Mouse (Mus musculus) adrenal gland, postnatal 36 days (tissue): ENCODE data around the gene Dlgap5. TPM values are rescaled to one million over a fixed set of nuclear protein-coding genes. Genes with fewer than 3 reads are reported as not detected.

Experiments used
- DNase-seq, 2 experiments: peaks; one replicate each; pipeline ENCODE4 v3.0.0; 2021; ENCODE audit warnings: mixed read lengths in 1 of 2
- total RNA-seq, 2 experiments: library from RNA; stranded (reverse); gene quantifications; 2 replicates each; pipeline ENCODE4 v1.2.3; 2021

Dlgap5 gene
- total RNA-seq, 2 experiments from 2014 or later = 1.7 to 3.2 TPM

DNA sequence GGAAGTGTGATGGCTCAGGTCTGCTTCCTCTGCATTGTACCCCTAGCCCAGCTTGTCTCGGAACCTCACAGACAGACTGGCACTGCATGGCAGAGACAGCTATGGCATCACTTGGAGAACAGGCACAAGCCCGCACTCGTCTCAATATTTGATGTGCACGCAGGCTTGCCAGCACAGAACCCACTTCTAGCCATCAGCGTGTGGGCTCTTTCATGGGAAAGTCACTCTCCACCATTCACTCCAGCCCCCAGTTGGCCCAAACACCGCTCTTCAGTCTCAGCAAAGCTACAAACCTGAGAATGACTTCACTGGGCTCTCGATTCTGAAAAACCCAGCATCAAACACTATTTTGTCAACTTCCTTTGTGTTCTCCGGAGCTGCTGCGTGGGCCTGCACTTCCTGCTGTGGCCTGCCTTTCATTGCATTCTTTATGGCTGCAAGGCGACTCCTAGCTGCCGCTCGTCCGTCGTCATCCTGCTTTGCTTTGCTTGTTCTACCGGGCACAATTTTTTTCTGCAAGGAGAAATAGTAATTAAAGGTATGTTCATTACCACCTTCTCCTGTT, 22.7 kb downstream of the Dlgap5 start:
- no peak for DNase-seq

DNA sequence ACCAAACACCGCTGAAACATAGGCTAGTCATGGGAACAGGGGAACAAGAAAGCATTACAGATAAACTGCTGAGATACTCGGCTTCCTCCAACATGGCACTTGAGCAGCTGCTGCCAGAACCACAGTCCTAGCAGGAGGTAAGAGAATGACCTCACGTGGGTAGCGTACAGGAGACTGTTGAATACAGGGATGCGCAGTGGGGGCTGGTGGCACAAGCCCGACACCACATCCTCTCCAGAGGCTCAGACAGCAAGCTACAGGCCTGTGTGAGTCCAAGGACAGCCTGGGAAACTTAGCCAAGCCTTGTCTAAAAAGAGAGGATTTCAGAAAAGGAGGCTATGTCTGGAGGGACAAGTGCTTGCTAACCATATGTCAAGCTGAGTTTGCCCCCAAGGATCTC, 23.2 kb downstream of the Dlgap5 start:
- no peak for DNase-seq

GRCm38 (mm10) chr14:47393354-47394094, 24.7 kb downstream of the Dlgap5 start:
- DNase-seq = no peak

GRCm38 (mm10) chr14:47386125-47386524, 32.1 kb downstream of the Dlgap5 start:
- no peak for DNase-seq

GRCm38 (mm10) chr14:47384653-47385052, 33.6 kb downstream of the Dlgap5 start:
- DNase-seq = no peak

- DNase-seq = no peak
Measured at GRCm38 (mm10) chr14:47383911-47384310, 34.3 kb downstream of the Dlgap5 start.

DNA sequence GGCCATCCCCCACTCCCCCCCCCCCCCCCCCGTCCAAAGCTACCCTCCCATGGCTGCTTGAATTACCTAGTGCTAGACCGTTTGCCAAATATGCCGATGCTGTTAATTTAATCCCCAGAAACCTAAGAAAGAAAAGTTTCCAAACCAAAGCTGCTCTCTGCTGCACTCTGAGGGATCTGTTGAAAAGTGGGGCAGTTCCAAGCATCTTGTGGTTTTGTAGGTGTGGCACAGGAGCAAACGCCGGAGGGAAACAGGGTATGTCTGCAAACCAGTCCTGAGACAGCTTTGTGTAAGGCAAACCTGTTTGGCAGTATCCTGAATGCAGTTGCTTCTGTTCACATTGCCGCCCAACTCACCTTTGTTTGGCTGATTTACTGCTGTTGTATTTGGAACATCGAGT, 39.9 kb downstream of the Dlgap5 start:
- no peak for DNase-seq

DNA sequence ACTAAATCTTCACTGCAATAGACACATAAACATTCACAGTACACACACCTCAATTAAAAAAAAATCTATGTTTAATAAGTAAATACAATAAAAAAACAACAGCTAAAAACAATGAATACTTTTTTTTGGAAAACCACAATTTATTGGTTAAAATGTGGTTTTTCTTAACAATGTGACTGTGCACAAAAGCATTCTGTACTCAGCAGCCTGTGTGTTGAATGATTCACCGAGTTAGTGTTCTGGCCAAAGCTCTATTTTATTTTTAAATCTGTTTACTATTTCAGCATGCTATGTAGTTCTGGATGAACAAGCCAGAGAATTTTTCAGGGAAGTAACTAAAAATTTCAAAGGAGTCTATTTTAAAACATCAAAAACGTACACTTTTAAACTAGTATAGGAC, 41.7 kb downstream of the Dlgap5 start:
- DNase-seq = no peak

- DNase-seq = peak; percentile 71 to 77
Measured at GRCm38 (mm10) chr14:47373728-47374678, 44.2 kb downstream of the Dlgap5 start.

DNA sequence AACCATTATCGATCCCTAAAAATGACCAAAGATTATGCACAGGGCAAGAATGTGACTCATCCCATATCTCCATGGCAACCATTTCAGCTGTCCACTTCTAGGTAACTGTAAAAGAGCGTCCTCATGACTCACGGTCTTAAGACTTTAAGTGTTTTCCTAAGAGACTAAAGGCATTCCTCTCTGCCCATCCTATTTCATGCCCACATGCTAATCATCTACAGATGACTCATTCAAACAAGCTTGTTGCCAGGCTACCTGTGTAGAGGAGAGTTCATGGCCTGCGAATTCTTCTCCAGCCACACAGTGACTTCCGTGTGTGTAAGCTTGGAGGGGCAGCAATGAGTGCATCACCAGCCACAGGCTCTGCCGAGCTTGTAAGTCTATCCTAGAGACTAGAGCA, 46.5 kb downstream of the Dlgap5 start:
- no peak for DNase-seq

DNA sequence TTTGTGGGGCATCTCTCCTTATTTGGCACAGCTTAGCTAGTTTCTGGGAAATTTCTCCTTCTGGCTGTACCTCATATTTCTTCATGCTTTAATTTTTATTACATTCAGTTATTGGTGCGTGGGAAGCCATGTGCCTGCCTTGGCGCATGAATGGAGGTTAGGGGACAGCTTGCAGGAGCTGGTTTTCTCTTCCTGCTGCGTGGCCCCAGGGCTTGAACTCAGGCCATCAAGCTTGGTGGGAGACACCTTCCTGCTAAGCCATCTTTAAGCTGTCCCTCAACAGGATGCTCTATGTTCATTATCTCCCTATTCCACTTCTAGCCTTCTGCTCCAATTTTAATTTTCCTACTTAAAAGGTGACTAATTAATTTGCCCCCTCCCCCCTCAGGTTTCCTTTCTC, 47.4 kb downstream of the Dlgap5 start:
- no peak for DNase-seq

DNA sequence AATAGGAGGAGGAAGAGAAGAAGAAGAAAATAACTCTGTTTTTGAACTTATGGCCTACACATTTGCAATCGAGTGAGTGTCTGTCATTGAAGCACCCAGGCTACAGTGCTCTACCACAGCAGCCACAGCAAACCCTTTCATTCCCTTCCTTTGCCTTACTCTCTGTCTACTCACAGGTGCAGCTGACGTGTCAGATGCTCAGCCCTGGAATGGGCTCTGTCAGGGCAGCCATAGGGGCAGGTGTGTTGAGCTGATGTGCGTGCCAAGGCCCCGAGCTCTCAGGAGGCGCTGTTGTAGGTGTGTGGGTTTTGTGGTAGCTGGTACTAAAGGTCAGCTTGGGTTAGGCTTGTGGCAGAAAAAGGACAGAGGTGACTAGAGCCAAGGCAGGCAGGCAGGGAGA, 48.5 kb downstream of the Dlgap5 start:
- DNase-seq = no peak

DNA sequence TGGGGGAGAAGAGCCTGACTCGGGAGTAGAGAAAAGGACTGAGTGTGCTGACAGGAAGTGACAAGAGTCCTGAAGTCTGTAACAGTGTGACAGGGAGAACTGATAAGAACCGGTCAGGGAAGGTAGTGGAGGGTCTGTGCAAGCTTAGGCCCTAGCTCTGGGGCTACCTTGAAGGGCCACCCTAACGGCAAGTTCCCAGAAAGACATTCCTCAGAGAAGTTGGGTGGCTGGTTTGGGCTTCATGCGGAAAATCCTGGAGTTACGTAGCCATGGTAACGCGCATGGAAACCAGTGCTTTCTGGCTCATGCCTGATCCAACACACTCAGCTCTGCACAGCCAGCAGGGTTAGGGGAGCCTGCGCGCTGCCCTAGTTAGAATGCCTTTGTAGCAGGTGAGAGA, 50.7 kb downstream of the Dlgap5 start, which contains the start of gene Lgals3:
Lgals3 (plus strand) TSS at position 291 of the 400 bp plus-strand sequence.
- peak; percentile 32 to 33 for DNase-seq

GRCm38 (mm10) chr14:47366881-47367321, 51.3 kb downstream of the Dlgap5 start:
- DNase-seq = peak in 1 of 2 experiments; percentile 26

DNA sequence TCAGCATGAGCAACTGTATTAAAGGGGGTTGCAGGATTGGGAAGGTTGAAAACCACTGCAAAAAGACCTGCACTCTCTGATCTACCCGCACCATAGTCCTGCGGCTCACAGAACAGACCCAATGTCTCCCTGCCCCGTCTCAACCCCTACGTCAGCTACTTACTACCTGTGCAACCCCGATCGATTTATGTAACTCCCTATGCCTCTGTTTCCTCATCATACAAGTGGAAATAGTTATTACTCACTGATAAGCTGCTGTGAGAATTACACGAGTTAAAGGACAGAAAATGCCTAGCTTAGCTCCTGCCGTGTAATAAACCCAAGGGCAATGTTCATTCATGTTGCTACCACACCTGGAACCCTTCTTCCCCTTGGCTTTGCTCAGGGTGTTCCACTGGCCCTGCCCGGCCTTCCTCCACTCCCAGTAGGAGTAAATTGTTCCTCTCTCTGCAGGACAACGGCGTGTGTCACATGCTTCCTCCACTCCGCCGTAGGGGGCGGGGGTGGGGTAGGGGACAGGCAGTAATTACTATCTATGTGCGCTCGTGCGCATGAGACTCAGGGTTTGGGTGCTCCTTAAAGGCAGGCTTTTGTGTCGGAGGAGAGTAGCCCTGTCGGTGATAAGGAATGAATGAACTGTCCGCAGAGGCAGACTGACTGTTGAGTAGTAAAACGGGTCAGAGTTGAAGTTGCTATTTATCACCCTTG, 53.3 kb downstream of the Dlgap5 start:
- DNase-seq = peak; percentile 28 to 32

GRCm38 (mm10) chr14:47361899-47362298, 56.3 kb downstream of the Dlgap5 start:
- no peak for DNase-seq

DNA sequence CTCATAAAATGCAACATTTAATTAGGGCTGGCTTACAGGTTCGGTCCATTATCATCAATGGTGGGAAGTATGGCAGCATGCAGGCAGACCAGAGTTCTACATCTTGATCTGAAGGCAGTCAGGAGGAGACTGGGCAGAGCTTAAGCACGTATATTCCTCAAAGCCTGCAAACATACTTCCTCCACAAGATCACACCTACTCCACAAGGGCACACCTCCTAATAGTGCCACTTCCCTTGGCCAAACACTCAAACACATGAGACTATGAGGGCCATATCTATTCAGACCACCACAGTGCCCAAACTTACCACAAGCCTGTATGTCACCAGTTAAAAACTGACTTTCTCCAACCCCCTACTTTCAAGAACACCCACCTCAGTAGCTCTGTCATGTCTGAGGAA, 56.8 kb downstream of the Dlgap5 start:
- no peak for DNase-seq

- no peak for DNase-seq
Measured at GRCm38 (mm10) chr14:47359610-47360009, 58.6 kb downstream of the Dlgap5 start.

DNA sequence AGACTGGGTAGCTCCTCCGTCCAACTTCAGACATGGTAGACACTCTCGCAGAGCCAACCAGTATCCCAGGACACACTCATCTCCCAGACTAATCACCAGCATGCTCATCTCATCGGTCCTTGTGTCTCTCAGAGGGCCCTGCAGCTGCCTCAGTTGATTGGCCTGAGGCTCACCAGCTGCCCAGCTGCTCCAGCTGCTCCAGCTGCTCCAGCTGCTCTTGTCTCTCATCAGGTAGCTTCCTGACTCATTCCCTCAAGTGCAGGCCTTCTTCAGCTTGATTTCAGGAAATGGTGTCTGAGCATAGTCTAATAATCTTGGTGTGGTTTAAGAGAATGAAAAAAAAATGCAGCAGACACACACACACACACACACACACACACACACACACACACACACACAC, 61.6 kb downstream of the Dlgap5 start:
- DNase-seq = no peak

- DNase-seq = no peak
Measured at GRCm38 (mm10) chr14:47354948-47355347, 63.3 kb downstream of the Dlgap5 start.

- DNase-seq = peak; percentile 67 to 68
Measured at GRCm38 (mm10) chr14:47354111-47354577, 64.1 kb downstream of the Dlgap5 start.

DNA sequence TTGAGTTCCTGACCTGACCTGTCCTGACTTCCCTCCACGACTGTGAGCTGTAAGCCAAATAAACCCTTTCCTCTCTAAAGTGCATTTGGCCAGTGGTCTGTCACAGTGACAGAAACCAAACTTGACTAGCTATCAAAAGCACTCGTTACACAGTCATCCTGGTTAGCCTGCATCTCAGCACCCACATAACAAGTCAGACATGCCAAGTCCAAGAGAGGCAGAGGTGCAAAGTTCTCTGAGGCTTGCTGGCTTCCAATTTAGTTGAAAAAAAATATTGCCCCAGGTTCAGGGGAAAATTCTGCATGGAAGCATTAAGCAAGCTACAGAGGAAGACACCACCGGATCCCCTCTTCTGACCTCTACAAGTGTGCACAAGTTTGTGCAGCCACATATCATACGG, 65.0 kb downstream of the Dlgap5 start:
- DNase-seq = no peak
